9 mouse cellular contexts compared by ENCODE assay signal in genomic region chr3:51701281-51701751, GRCm38 (mm10). TPM values are rescaled to one million over a fixed set of nuclear protein-coding genes. Genes with fewer than 3 reads are reported as not detected.
DNase-seq lines count a peak whose midpoint lies in the region; ATAC-seq and TF ChIP-seq lines count a peak whose summit lies in the region.
"Had no signal": no experiment of that assay in that cellular context is flagged by ENCODE, and none has a peak within 500 bp of the region (broad histone marks: within the 10 kb centered on the region; RNA-seq: fewer than 3 reads in every experiment).

No protein-coding gene starts in this region.

- ATAC-seq in G1E (ENCODE audit: extremely low read depth, insufficient number of reproducible peaks, low FRiP score, poor library complexity, severe bottlenecking), result peak; percentile 48
- peak; percentile 93 for ATAC-seq in forebrain, postnatal 0 days

- H3K4me1 ChIP-seq in G1E (ENCODE audit: insufficient read depth, low read depth, low read length), result peaks cover 20% of the 10 kb centered on the region
- H3K4me1 ChIP-seq in forebrain, postnatal 0 days (ENCODE audit: insufficient read depth), result peaks cover 12% of the 10 kb centered on the region
- H3K4me1 ChIP-seq in lung, adult 2 months (ENCODE audit: control insufficient read depth, insufficient read depth, low read length), result peaks cover 5% of the 10 kb centered on the region; the same call in 1 of the 2 replicates
- peaks cover 23% of the 10 kb centered on the region for H3K4me1 ChIP-seq in olfactory bulb, adult 2 months (ENCODE audit: control insufficient read depth, insufficient read depth, low read length)

- peak overlapping the region; percentile 56 for H3K4me2 ChIP-seq in forebrain, postnatal 0 days (ENCODE audit: low read depth)

- WGBS in forebrain, postnatal 0 days, result under 1% methylated on average over 27 of the region's 27 CpGs
- under 1% methylated on average over 27 of the region's 27 CpGs for WGBS in lung, adult 2 months
- under 1% methylated on average over 27 of the region's 27 CpGs for WGBS in olfactory bulb, adult 2 months

- peak; percentile 67 for DNase-seq in G1E (ENCODE audit: low spot score)
- peak; percentile 95 to 97 for DNase-seq in cerebellum, adult 18-20 months
- DNase-seq in forebrain, postnatal 0 days, result peak; percentile 93
- DNase-seq in heart, postnatal 4 days, result peak; percentile 88
- DNase-seq in layer of hippocampus, adult 2 months (ENCODE audit: low spot score in 2 of 2), result peak; percentile 58 to 71
- peak; percentile 66 for DNase-seq in lung, adult 2 months
- peak; percentile 82 for DNase-seq in thymus, postnatal 0 days (ENCODE audit: low spot score)

- peak overlapping the region; percentile 68; the same call in 1 of the 2 replicates for H3K4me3 ChIP-seq in G1E (ENCODE audit: low read depth, low read length)
- peak overlapping the region; percentile 31 for H3K4me3 ChIP-seq in forebrain, postnatal 0 days (ENCODE audit: low read depth, low read length)
- H3K4me3 ChIP-seq in layer of hippocampus, adult 2 months, result peak overlapping the region; percentile 61
- peak overlapping the region; percentile 56 for H3K4me3 ChIP-seq in lung, adult 2 months (replicated peaks; ENCODE audit: extremely low read depth, low read depth, low read length)
- H3K4me3 ChIP-seq in olfactory bulb, adult 2 months (ENCODE audit: insufficient read depth, low read depth, low read length), result peak overlapping the region; percentile 43

- peaks cover 17% of the 10 kb centered on the region; the same call in 1 of the 2 replicates for H3K27me3 ChIP-seq in G1E (ENCODE audit: insufficient read depth, low read length)
- H3K27me3 ChIP-seq in forebrain, postnatal 0 days (ENCODE audit: insufficient read depth, low read length), result no peaks in the 10 kb centered on the region

- peak overlapping the region; percentile 88 for H3K27ac ChIP-seq in forebrain, postnatal 0 days (ENCODE audit: low read depth, low read length)
- H3K27ac ChIP-seq in layer of hippocampus, adult 2 months, result peak overlapping the region; percentile 87
- peak overlapping the region; percentile 94 for H3K27ac ChIP-seq in olfactory bulb, adult 2 months (ENCODE audit: insufficient read depth, low read depth, low read length)
- H3K27ac ChIP-seq: macrophage had no signal

- no peaks in the 10 kb centered on the region for H3K9me3 ChIP-seq in G1E (replicated peaks)
- H3K9me3 ChIP-seq in forebrain, postnatal 0 days (ENCODE audit: low read length), result no peaks in the 10 kb centered on the region

- H3K9ac ChIP-seq in forebrain, postnatal 0 days, result peak overlapping the region; percentile 50

- TF ChIP-seq POLR2A in lung, adult 2 months (IDR thresholded peaks at IDR 0.05; ENCODE audit: borderline replicate concordance, extremely low read depth, low read depth, low read length), result peak; percentile 45; the same call in 1 of the 2 replicates
- TF ChIP-seq POLR2A in olfactory bulb, adult 2 months (IDR thresholded peaks at IDR 0.05; ENCODE audit: insufficient read depth, low read depth, low read length), result 0 out of 2 replicates have a peak, but pooled peaks have one; percentile 24

- no peaks in the 10 kb centered on the region for H3K36me3 ChIP-seq in G1E (replicated peaks)
- no peaks in the 10 kb centered on the region; the same call in 1 of the 2 replicates for H3K36me3 ChIP-seq in forebrain, postnatal 0 days (ENCODE audit: insufficient read depth)

- peak; percentile 40 for TF ChIP-seq CTCF in G1E (IDR thresholded peaks at IDR 0.05; ENCODE audit: low read depth, low read length)
- peak; percentile 89 for TF ChIP-seq CTCF in forebrain, postnatal 0 days (IDR thresholded peaks at IDR 0.05; ENCODE audit: low read depth)
- peak; percentile 97 for TF ChIP-seq CTCF in layer of hippocampus, adult 2 months (conservative IDR thresholded peaks at IDR 0.05)
- TF ChIP-seq CTCF in lung, adult 2 months (IDR thresholded peaks at IDR 0.05; ENCODE audit: insufficient read depth, low read length), result peak; percentile 64
- peak; percentile 83 for TF ChIP-seq CTCF in olfactory bulb, adult 2 months (IDR thresholded peaks at IDR 0.05; ENCODE audit: insufficient read depth, low read depth, low read length)

RNA-seq across cellular contexts. Expression of gene Mgst2, which starts 41.2 kb away (rescaled TPM):
- total RNA-seq in G1E (2014; fragmentation: Nextera tagmentation) (2.4 and 6.3 TPM in 2 replicates), G1E (2017) (0.11 and 0.99 TPM in 2 replicates)
- polyA plus RNA-seq in G1E (2012), result 0.28 and 0.32 TPM in 2 replicates
- 0.54 TPM in 1 of 2 replicates, not detected in the other for total RNA-seq in forebrain, postnatal 0 days (2014; rRNA removed)
- 0.83 and 0.94 TPM in 2 replicates for polyA plus RNA-seq in forebrain, postnatal 0 days (2015; fragmentation: Nextera tagmentation; extraction: Ambion mirVana)
- total RNA-seq in heart, postnatal 4 days (2021), result 1 to 10 TPM; 1.6 TPM
- not detected for total RNA-seq in layer of hippocampus, adult 2 months (2021)
- polyA plus RNA-seq in lung, adult 2 months (2012; rRNA removed), result 1.3 and 3.6 TPM in 2 replicates
- not detected in 2 replicates for polyA plus RNA-seq in olfactory bulb, adult 2 months (2012; ENCODE audit: insufficient read depth, insufficient read length, low replicate concordance, missing spikeins)
- 153 and 179 TPM in 2 replicates for polyA plus RNA-seq in thymus, postnatal 0 days (2015; fragmentation: Nextera tagmentation; extraction: Ambion mirVana)

Comparison
In these comparisons a context has a peak if more than half of its experiments do, and no peak if none do; other contexts are left out.
1. Peak in every context shown above with its lines: DNase-seq, ATAC-seq, H3K4me3 ChIP-seq and H3K27ac ChIP-seq.
2. CTCF ChIP-seq: peak in every context shown above with its lines; median percentile 97 in layer of hippocampus, adult 2 months; 89 in forebrain, postnatal 0 days; 83 in olfactory bulb, adult 2 months; 64 in lung, adult 2 months; 40 in G1E.